Mouse (Mus musculus) ovary, postnatal 10 days (tissue): ENCODE data around the gene Tnfrsf21.

Experiments used
- DNase-seq: peaks from one replicate; pipeline ENCODE4 v3.0.0; 2022; ENCODE audit warnings: low spot score

Tnfrsf21 gene

GRCm38 (mm10) chr17:43025048-43025447, 8.7 kb downstream of the Tnfrsf21 start:
- no peak for DNase-seq

GRCm38 (mm10) chr17:43025819-43026593, 9.7 kb downstream of the Tnfrsf21 start:
- no peak for DNase-seq

DNA sequence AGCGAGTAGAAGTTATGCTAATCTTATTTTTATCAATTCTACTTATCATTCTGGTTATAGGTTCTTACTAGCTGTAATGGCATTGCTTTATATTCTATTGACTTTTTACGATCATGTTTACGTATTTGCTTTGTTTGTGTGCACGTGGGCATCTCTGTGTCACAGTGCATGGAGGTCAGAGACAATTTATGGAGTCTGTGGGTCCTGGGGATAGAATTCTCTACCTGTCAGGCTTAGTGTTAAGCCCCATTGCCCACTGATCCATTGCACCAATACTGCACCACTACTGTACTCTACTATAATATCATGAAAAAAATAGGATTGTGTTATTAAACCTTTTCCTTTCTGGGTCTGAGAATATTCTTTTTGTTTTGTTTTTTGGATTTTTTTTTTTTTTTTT, 10.4 kb downstream of the Tnfrsf21 start:
- DNase-seq, result no peak

DNA sequence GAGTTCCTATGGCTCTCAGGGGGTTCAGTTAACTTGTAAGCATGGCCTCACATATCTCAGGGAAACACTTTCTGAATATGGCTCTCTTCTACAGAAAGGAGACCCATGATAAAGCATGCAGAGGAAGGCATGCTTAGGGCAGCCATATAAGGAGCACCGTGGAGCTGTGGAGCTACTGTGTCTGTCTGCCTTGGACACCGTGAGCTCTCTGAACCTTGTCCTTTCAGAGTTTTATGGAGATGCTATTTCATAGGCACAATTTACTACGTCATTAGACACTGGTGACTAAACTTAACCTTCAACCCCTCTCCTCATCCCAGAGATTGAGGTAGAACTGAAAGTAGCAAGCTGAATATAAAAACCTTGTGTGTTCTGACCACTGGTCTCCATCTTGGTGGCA, 13.2 kb downstream of the Tnfrsf21 start:
- DNase-seq, result no peak

- no peak for DNase-seq
These were observed 13.9 kb downstream of the Tnfrsf21 start for GRCm38 (mm10) chr17:43030290-43030689.

DNA sequence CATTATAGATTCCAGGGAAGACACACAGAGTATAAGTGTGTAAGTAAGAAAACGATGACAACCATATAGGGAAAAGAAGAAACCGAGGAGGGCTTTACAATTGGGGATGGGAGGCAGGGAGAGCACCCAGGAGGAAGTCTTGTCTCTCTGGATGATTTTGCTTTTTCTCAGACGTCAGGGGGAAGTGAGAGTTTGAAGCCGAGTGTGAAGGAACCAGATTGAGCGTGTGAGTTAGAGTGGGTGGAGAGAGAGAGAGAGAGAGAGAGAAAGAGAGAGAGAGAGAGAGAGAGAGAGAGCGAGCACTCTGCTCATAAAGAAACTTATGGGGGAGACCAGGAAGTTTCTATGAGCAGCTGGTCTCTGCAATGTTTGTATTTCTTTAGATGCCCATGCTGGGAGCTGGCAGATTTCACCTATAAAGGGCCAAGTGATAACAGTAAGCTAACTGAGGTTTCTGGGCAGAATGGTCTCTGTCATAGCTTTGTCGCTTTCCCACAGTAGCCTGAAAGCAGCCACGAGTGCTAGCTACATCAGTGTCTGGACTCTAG, 16.2 kb downstream of the Tnfrsf21 start:
- no peak for DNase-seq

DNA sequence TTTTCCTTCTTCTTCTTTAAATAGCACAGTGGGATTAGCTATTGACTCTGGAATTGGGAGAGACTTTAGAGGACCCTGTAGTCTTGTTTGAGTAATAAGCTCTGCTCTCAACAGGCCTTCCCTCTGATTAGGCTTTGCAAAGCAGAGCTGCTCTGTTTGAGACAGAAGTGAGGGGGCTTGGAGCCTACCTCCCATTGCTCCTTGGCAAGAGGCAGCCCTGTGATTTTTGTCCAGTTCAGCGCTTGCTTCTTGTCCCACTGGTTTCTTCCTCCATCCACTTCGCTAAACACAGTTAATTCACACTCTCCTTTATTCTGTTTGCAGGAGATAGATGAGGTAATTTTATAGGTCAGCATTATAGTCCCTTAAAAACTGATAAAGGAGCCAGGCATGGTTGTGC, 19.0 kb downstream of the Tnfrsf21 start:
- no peak for DNase-seq

- DNase-seq, result no peak
These were observed 19.9 kb downstream of the Tnfrsf21 start for GRCm38 (mm10) chr17:43036058-43036757.

DNA sequence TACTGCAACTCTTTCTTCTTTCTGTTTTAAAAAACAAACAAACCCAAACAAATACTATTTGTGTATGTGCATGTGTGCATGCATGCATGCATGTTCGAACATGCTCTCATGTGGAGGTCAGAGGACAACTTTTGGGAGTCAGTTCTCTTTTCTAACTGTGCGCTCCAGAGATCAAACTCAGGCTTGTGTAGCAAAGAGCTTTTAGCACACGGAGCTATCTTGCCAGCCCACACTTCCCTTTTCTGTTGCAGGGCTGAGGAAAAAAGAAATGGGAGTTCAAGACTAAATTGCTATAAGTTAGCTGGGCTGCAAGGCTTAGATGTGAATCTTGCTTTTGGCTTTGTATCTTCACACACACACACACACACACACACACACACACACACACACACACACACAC, 24.2 kb downstream of the Tnfrsf21 start:
- DNase-seq, result no peak

GRCm38 (mm10) chr17:43050619-43051018, 34.3 kb downstream of the Tnfrsf21 start:
- no peak for DNase-seq

DNA sequence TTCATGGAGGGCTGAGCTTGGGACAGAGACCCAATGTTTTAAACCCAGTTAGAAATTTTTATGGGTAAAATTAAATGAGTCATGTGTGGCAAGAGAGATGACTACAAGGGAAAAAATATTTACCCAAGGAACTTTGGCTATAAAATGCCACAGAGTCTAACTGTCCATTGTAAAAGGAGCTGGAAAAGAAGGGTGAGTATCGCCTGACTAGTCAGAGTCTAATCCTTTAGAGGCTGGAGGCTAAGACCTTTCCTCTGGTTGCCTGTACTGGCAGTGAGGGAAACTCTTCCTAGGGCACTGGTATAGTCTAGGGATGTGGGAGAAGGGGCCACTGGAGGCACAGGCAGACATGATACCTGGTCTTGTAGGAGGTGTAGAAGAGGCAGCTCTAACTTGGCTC, 36.4 kb downstream of the Tnfrsf21 start:
- DNase-seq, result no peak

- DNase-seq, result no peak
These were observed 37.6 kb downstream of the Tnfrsf21 start for GRCm38 (mm10) chr17:43053943-43054342.

DNA sequence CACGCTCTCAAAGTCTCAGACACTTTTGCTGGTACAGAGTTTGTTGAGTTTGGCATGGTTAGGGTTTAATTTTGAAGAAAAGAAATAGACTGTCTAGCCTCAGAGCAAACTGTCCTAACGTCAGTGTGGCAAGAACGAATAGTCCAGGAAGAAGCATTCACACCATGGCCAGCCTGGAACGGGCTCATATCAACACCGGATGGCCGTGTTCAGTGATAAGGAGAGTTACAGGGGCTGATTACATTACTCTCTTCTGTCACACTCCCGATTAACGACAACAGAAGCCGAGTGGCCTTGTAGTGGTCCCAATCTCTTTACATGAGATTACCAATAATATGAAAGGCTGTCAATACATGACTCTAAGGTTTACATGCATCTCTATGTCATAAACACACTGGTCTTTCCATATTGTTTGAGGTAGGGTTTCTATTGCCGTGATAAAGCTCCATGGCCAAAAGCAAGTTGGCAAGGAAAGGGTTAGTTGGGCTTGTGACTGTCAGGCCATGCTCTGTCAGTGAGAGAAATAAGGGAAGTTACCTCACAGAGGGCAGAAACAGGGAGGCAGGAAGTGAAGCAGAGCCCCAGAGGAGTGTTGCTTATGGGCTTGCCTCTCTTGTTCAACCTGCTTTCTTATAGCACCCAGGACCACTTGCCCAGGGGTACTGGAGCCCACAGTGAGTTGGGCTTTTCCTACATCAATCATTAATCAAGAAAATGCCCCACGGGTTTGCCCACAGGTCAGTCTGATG, 42.1 kb downstream of the Tnfrsf21 start:
- no peak for DNase-seq

GRCm38 (mm10) chr17:43064705-43065104, 48.4 kb downstream of the Tnfrsf21 start:
- no peak for DNase-seq

DNA sequence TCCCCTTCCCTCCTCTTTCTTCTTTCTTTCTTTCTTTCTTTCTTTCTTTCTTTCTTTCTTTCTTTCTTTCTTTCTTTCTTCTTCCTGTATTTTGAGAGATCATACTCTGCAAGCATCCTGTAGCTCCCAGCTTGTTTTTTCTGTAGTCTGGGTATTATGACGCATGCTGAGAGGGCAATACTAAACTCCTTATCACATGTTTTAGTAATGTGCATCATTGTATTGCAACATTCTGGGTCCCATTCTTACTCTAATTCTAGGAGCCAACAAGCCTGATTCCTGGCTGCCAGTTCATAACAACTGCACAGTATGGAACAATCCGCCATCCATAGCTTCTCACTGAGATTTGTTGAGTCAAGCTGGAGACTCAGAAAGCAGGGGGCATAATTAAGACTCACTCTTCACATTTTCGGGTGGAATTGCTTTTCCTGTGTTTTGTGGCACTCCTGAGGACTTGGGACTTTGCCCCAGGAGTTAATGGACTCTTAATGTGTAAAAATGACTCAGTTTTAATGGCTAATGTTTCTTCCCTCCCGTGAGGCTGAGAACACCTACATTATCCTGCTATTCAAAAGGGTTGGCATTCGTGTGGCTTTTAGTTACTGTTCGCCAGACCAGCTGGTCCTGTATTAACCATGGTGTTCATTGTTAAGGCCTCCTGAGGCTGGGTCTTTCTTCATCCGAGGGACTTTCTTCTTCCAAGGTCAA, 52.6 kb downstream of the Tnfrsf21 start:
- no peak for DNase-seq

- no peak for DNase-seq
These were observed 54.6 kb downstream of the Tnfrsf21 start for GRCm38 (mm10) chr17:43070946-43071345.

- no peak for DNase-seq
These were observed 55.9 kb downstream of the Tnfrsf21 start for GRCm38 (mm10) chr17:43072142-43072786.

DNA sequence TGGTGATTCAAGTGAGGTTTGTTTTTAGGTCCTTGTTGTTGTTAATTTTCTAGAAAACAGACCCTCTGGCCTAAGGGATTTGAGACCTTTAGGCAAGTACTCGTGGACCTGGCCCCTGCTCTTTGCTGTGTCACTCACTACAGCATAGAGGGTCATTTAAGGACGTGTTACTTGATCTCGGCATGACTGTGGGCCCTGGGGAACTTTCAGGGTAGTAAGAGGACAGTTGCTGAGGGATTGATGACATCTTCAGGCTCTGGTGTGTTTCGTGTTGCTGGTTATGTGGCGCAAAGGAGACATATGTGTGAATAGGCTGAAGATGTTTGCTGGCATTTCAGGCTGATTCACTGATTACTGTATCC, 56.4 kb downstream of the Tnfrsf21 start:
- DNase-seq, result no peak

- DNase-seq, result no peak
These were observed 58.0 kb downstream of the Tnfrsf21 start for GRCm38 (mm10) chr17:43074391-43074790.

- no peak for DNase-seq
These were observed 58.7 kb downstream of the Tnfrsf21 start for GRCm38 (mm10) chr17:43075100-43075499.

DNA sequence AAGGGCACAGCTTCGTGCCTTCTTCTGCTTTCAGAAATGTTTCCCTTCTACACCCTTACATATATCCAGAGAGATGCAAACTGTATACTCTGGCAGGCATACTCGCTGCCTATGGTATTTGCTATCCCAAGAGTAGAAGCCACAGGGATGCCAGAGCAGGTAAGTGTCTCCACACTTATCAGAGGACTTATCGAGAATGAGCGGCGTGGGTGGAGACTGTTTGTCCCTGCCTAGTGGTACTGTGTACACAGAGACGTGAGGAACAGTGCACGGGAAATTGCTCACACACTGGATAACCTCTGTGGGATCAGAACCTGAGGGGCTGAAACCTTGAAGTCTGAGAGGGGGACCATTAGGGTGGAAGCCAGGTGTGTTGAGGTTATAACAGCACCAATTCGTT, 59.6 kb downstream of the Tnfrsf21 start:
- DNase-seq, result no peak
